Mouse (Mus musculus): ENCODE data around the gene Olfr314.

- TF ChIP-seq ZNF384 (IDR thresholded peaks at IDR 0.05; ENCODE audit: low read depth, low read length): no peak
- no peak for TF ChIP-seq CHD2 (IDR thresholded peaks at IDR 0.05; ENCODE audit: low read depth, low read length)
- TF ChIP-seq HCFC1 (IDR thresholded peaks at IDR 0.05; ENCODE audit: borderline replicate concordance, insufficient read depth, low read length): no peak
These were observed 32.9 kb downstream of the Olfr314 start for GRCm38 (mm10) chr11:58815676-58816075.
